Mouse (Mus musculus) heart, embryonic 14.5 days (tissue): ENCODE measurements around the gene Tbck. TPM values are rescaled to one million over a fixed set of nuclear protein-coding genes. Genes with fewer than 3 reads are reported as not detected.

ENCODE experiments used
- ATAC-seq: fragments of 200-750 bp; cut with Nextera tagmentation; 2 replicates; pipeline ENCODE4 v1.8.0; 2017; ENCODE audit warnings: low read depth, moderate TSS enrichment; ENCODE audit not compliant: insufficient number of reproducible peaks, insufficient read depth, low FRiP score
- H3K27ac ChIP-seq, 2 experiments: fragments of 200-500 bp in 1 of 2; fragments of 300-500 bp in 1 of 2; sonication (generic) in 1 of 2; replicated peaks in 1 of 2; 2 replicates each; pipeline ENCODE4 v1.5.1; 2012 to 2014; ENCODE audit warnings: low read depth in 2 of 2, low read length in 2 of 2, control low read depth in 1 of 2, mild to moderate bottlenecking in 1 of 2, mixed read lengths in 1 of 2; ENCODE audit not compliant: control insufficient read depth in 1 of 2, insufficient read depth in 1 of 2
- H3K27me3 ChIP-seq: fragments of 300-500 bp; sonication (generic); 2 replicates; pipeline ENCODE4 v1.6.1; 2014; ENCODE audit warnings: mild to moderate bottlenecking, low read length, control low read depth; ENCODE audit not compliant: control insufficient read depth, insufficient read depth
- H3K36me3 ChIP-seq: fragments of 300-500 bp; sonication (generic); 2 replicates; pipeline ENCODE4 v1.6.1; 2014; ENCODE audit warnings: mild to moderate bottlenecking, control low read depth, low read length, mixed read lengths; ENCODE audit not compliant: control insufficient read depth, insufficient read depth
- H3K4me1 ChIP-seq, 2 experiments: fragments of 200-500 bp in 1 of 2; fragments of 300-500 bp in 1 of 2; sonication (generic) in 1 of 2; 2 replicates each; pipeline ENCODE4 v1.6.1; 2012 to 2014; ENCODE audit warnings: low read length in 2 of 2, control low read depth in 1 of 2, mixed read lengths in 1 of 2; ENCODE audit not compliant: control insufficient read depth in 2 of 2, insufficient read depth in 2 of 2
- H3K4me2 ChIP-seq: fragments of 300-500 bp; sonication (generic); 2 replicates; pipeline ENCODE4 v1.6.1; 2014; ENCODE audit warnings: mild to moderate bottlenecking, low read length
- H3K4me3 ChIP-seq, 2 experiments: fragments of 200-500 bp in 1 of 2; fragments of 300-500 bp in 1 of 2; sonication (generic) in 1 of 2; 2 replicates each; pipeline ENCODE4 v1.5.1; 2012 to 2014; ENCODE audit warnings: low read length in 2 of 2, mild to moderate bottlenecking in 2 of 2, control low read depth in 1 of 2, low read depth in 1 of 2, moderate library complexity in 1 of 2; ENCODE audit not compliant: control insufficient read depth in 1 of 2, insufficient read depth in 1 of 2
- H3K9ac ChIP-seq: fragments of 300-500 bp; sonication (generic); 2 replicates; pipeline ENCODE4 v1.6.1; 2014; ENCODE audit warnings: mild to moderate bottlenecking, low read length
- H3K9me3 ChIP-seq: fragments of 300-500 bp; sonication (generic); 2 replicates; pipeline ENCODE4 v1.6.1; 2016; ENCODE audit warnings: low read length, control low read depth; ENCODE audit not compliant: control insufficient read depth
- WGBS: fragments of 180-500 bp; shearing (Covaris S2); extraction: QIAGEN DNeasy Blood & Tissue Kit; methylation state at CpG from one replicate; pipeline ENCODE4 v1.1.7; 2014; 5-methylcytosine and 5-hydroxymethylcytosine counted together
- polyA plus RNA-seq: library from polyadenylated mRNA; unstranded; fragments of >200 nt; fragmentation: Nextera tagmentation; extraction: Ambion mirVana; gene quantifications from 2 replicates; pipeline ENCODE4 v1.2.1, GENCODE M21; 2014

Tbck gene
- polyA plus RNA-seq, 1 experiment from 2014 or later: 15.9 TPM

DNA sequence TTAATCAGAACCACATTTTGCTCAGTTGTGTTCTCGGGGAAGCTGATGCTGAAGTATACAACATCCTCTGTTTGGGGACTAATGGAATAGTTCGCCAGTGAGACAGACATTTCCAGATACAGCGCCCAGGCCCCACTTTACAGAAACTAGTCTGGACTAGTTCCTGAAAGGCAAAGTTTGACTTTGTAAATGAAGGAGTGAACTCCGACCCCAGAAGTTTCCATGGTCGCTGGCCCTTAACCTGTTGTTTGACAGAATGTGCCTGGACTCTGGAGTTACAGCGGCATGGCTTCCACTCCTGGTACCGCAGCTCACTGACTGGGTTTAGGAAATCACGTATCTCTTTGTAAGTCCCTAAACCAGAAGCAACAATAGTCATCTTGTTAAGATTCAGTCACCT is 176.9 kb downstream of the Tbck start:
- H3K27me3 ChIP-seq: no peaks in the 10 kb centered on the region
- no peaks in the 10 kb centered on the region for H3K36me3 ChIP-seq
- H3K9ac ChIP-seq: no peak overlapping the region
- H3K4me3 ChIP-seq: no peak overlapping the region
- WGBS: 84% methylated on average over 8 of the region's 8 CpGs
- no peaks in the 10 kb centered on the region for H3K9me3 ChIP-seq
- ATAC-seq: no peak
- peaks cover 7 to 10% of the 10 kb centered on the region in 2 experiments for H3K4me1 ChIP-seq
- no peak overlapping the region for H3K27ac ChIP-seq
- no peak overlapping the region for H3K4me2 ChIP-seq

GRCm38 (mm10) chr3:132863843-132864242 is 179.9 kb downstream of the Tbck start:
- H3K9me3 ChIP-seq: no peaks in the 10 kb centered on the region
- no peak overlapping the region for H3K4me3 ChIP-seq
- no peaks in the 10 kb centered on the region for H3K27me3 ChIP-seq
- H3K27ac ChIP-seq: no peak overlapping the region
- H3K4me2 ChIP-seq: no peak overlapping the region
- WGBS: 75% methylated on average over 13 of the region's 13 CpGs
- no peak overlapping the region for H3K9ac ChIP-seq
- H3K36me3 ChIP-seq: no peaks in the 10 kb centered on the region
- ATAC-seq: no peak
- H3K4me1 ChIP-seq: peaks cover 7% of the 10 kb centered on the region in 2 experiments; a peak in 2 of 4 replicates

- ATAC-seq: no peak
- Histone ChIP-seq H3K4me3 (no peak overlapping the region), H3K27me3 (no peaks in the 10 kb centered on the region), H3K9ac (no peak overlapping the region), H3K36me3 (no peaks in the 10 kb centered on the region), H3K4me2 (no peak overlapping the region), H3K4me1 (peaks cover 6 to 11% of the 10 kb centered on the region in 2 experiments; a peak in 2 of 4 replicates), H3K27ac (no peak overlapping the region), H3K9me3 (no peaks in the 10 kb centered on the region)
- WGBS: 65% methylated on average over 14 of the region's 14 CpGs
Measured at GRCm38 (mm10) chr3:132864329-132864919, 180.5 kb downstream of the Tbck start.

GRCm38 (mm10) chr3:132864986-132865385 is 181.0 kb downstream of the Tbck start:
- no peaks in the 10 kb centered on the region for H3K27me3 ChIP-seq
- no peaks in the 10 kb centered on the region for H3K36me3 ChIP-seq
- H3K4me2 ChIP-seq: no peak overlapping the region
- no peak overlapping the region for H3K4me3 ChIP-seq
- H3K4me1 ChIP-seq: peaks cover under 1 to 8% of the 10 kb centered on the region in 2 experiments; a peak in 2 of 4 replicates
- H3K9me3 ChIP-seq: no peaks in the 10 kb centered on the region
- H3K27ac ChIP-seq: no peak overlapping the region
- WGBS: 91% methylated on average over 8 of the region's 8 CpGs
- ATAC-seq: no peak
- H3K9ac ChIP-seq: no peak overlapping the region

DNA sequence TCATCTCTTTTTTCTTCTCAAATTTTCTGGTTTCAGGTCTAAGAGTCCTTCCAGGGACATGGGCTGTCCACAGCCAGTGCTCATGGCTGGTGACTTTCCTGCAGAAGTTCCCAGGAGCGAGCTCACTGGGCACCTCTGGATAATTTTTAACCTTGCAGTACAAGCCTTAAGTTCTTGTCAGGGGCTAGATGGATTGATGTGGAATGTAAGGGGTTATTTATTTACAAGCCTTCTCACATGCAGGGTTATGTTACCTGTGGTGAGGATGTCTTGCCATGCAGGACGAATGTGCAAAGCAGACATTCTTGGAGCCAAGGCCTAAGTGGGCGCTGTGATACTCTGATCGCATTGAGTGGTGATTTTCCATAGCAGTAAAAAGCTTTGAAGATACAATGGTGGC is 181.7 kb downstream of the Tbck start:
- Histone ChIP-seq H3K36me3 (no peaks in the 10 kb centered on the region), H3K27me3 (no peaks in the 10 kb centered on the region), H3K9me3 (no peaks in the 10 kb centered on the region), H3K4me2 (no peak overlapping the region), H3K4me3 (no peak overlapping the region), H3K27ac (no peak overlapping the region), H3K9ac (no peak overlapping the region), H3K4me1 (peaks cover 0 to 8% of the 10 kb centered on the region in 2 experiments; a peak in 2 of 4 replicates)
- 92% methylated on average over 4 of the region's 4 CpGs for WGBS
- no peak for ATAC-seq

- no peaks in the 10 kb centered on the region for H3K36me3 ChIP-seq
- no peak for ATAC-seq
- H3K27ac ChIP-seq: no peak overlapping the region
- H3K4me2 ChIP-seq: no peak overlapping the region
- no peak overlapping the region for H3K9ac ChIP-seq
- 77% methylated on average over 3 of the region's 3 CpGs for WGBS
- peaks cover 8 to 14% of the 10 kb centered on the region in 2 experiments; a peak in 3 of 4 replicates for H3K4me1 ChIP-seq
- H3K9me3 ChIP-seq: no peaks in the 10 kb centered on the region
- no peaks in the 10 kb centered on the region for H3K27me3 ChIP-seq
- no peak overlapping the region for H3K4me3 ChIP-seq
Measured at GRCm38 (mm10) chr3:132866984-132867383, 183.0 kb downstream of the Tbck start.

GRCm38 (mm10) chr3:132868838-132869237 is 184.9 kb downstream of the Tbck start:
- no peak overlapping the region for H3K4me3 ChIP-seq
- ATAC-seq: no peak
- H3K36me3 ChIP-seq: no peaks in the 10 kb centered on the region
- H3K9ac ChIP-seq: no peak overlapping the region
- H3K27ac ChIP-seq: no peak overlapping the region
- 37% methylated on average over 2 of the region's 2 CpGs for WGBS
- peaks cover 8 to 16% of the 10 kb centered on the region in 2 experiments; a peak in 3 of 4 replicates for H3K4me1 ChIP-seq
- no peak overlapping the region for H3K4me2 ChIP-seq
- no peaks in the 10 kb centered on the region for H3K27me3 ChIP-seq
- H3K9me3 ChIP-seq: no peaks in the 10 kb centered on the region

GRCm38 (mm10) chr3:132870079-132870478 is 186.1 kb downstream of the Tbck start:
- no peak for ATAC-seq
- Histone ChIP-seq H3K4me1 (peaks cover 8 to 16% of the 10 kb centered on the region in 2 experiments; a peak in 3 of 4 replicates), H3K9me3 (no peaks in the 10 kb centered on the region), H3K4me3 (no peak overlapping the region), H3K4me2 (no peak overlapping the region), H3K27me3 (no peaks in the 10 kb centered on the region), H3K9ac (no peak overlapping the region), H3K27ac (no peak overlapping the region), H3K36me3 (no peaks in the 10 kb centered on the region)
- WGBS: 77% methylated on average over 6 of the region's 6 CpGs
